8 mouse cellular contexts compared by ENCODE assay signal in the genomic region with DNA sequence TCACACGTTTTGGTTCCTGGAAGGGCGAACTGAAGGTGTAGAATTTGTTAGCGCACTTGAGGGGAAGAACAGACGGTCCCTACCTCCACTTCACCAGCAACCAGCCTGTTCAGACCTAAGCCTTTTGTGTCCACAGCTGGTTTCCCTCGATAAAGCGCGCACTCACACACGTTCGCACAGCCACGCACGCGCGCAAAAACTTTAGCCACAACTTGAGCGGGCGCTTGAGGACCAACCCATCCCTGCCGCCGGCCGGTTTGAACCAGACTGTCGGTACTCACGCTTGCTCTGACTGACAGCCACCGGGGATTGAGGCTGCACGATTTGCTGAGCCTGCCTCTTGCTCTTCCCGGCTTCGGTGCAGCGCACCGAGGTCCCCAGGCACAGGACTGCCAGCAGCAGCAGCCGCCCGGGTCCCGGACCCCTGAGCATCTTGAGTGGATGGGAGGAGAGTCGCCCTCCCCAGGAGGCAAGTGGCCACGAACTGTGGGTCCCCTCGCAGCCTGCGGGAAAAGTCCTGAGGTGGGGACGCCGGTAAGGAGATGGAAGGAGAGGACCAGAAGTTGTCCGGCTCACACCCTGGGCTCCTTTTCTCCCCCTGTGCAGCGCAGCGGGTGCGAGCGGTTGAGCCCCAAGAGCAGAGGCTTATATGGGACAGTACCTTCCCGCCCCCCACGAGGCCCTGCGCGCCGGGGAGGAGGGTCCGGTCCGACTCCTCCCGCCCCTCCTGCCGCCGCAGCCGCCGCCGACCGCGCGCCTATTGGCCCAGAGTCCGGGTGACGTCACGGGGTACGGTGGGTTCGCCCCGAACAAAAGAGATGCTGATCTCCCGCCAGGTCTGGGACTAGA. TPM values are rescaled to one million over a fixed set of nuclear protein-coding genes. Genes with fewer than 3 reads are reported as not detected.
A peak's percentile ranks its signal among the peaks of the same experiment; 100 is the strongest.
DNase-seq lines count a peak whose midpoint lies in the region; ATAC-seq lines count a peak whose summit lies in the region.

A gene (minus strand): TSS at position 650 of the 849 bp plus-strand sequence.

- DNase-seq in cerebellum, adult 18-20 months: peak; percentile 9 to 14
- DNase-seq in cerebellum, adult 9-10 months: no peak
- peak; percentile 91 for DNase-seq in fibroblast of lung, adult 2 months (ENCODE audit: low read depth)
- DNase-seq in liver, embryonic 11.5 days (ENCODE audit: low spot score): peak; percentile 90

- no peaks in the 10 kb centered on the region for H3K27me3 ChIP-seq in heart, embryonic 12.5 days (replicated peaks)
- no peaks in the 10 kb centered on the region for H3K27me3 ChIP-seq in kidney, embryonic 16.5 days (ENCODE audit: insufficient read depth, low read length)
- H3K27me3 ChIP-seq in liver, embryonic 11.5 days (replicated peaks; ENCODE audit: control insufficient read depth, insufficient read depth, low read length): peaks cover 2% of the 10 kb centered on the region; the same call in 1 of the 2 replicates
- no peaks in the 10 kb centered on the region for H3K27me3 ChIP-seq in stomach, embryonic 15.5 days (replicated peaks)

- ATAC-seq in heart, embryonic 12.5 days (ENCODE audit: insufficient number of reproducible peaks, low FRiP score): peak; percentile 94
- peak; percentile 95 for ATAC-seq in kidney, embryonic 16.5 days (ENCODE audit: low FRiP score, low TSS enrichment)
- ATAC-seq in liver, embryonic 11.5 days (replicated peaks; ENCODE audit: low FRiP score): peak; percentile 90
- peak; percentile 53 for ATAC-seq in monocyte, adult 5-6 weeks (replicated peaks; ENCODE audit: insufficient number of reproducible peaks, low FRiP score, low TSS enrichment, poor library complexity, severe bottlenecking)
- peak; percentile 91 for ATAC-seq in stomach, embryonic 15.5 days (ENCODE audit: insufficient read depth, low FRiP score, low read depth)

- H3K4me1 ChIP-seq in heart, embryonic 12.5 days (replicated peaks): peaks cover 13% of the 10 kb centered on the region; the same call in 1 of the 2 replicates
- peaks cover 31% of the 10 kb centered on the region for H3K4me1 ChIP-seq in kidney, embryonic 16.5 days (ENCODE audit: insufficient read depth, low read length)
- H3K4me1 ChIP-seq in liver, embryonic 11.5 days (replicated peaks; ENCODE audit: control insufficient read depth, insufficient read depth, low read length): peaks cover 4% of the 10 kb centered on the region
- 0 out of 2 replicates have a peak, but pooled peaks cover 11% of the 10 kb centered on the region for H3K4me1 ChIP-seq in stomach, embryonic 15.5 days

- no peaks in the 10 kb centered on the region for H3K9me3 ChIP-seq in heart, embryonic 12.5 days (replicated peaks)
- H3K9me3 ChIP-seq in kidney, embryonic 16.5 days (ENCODE audit: low read length): no peaks in the 10 kb centered on the region
- H3K9me3 ChIP-seq in liver, embryonic 11.5 days (ENCODE audit: control insufficient read depth, low read length): no peaks in the 10 kb centered on the region
- H3K9me3 ChIP-seq in stomach, embryonic 15.5 days: no peaks in the 10 kb centered on the region

- WGBS in heart, embryonic 12.5 days: 0% methylated on average over 63 of the region's 63 CpGs
- WGBS in kidney, embryonic 16.5 days: under 1% methylated on average over 60 of the region's 63 CpGs
- under 1% methylated on average over 57 of the region's 63 CpGs for WGBS in liver, embryonic 11.5 days
- WGBS in stomach, embryonic 15.5 days: under 1% methylated on average over 63 of the region's 63 CpGs

- peak within 1 kb of the TSS; percentile 93 for H3K9ac ChIP-seq in heart, embryonic 12.5 days
- peak within 1 kb of the TSS; percentile 88 for H3K9ac ChIP-seq in kidney, embryonic 16.5 days (replicated peaks; ENCODE audit: low read length)
- H3K9ac ChIP-seq in liver, embryonic 11.5 days (ENCODE audit: low read depth, low read length): peak within 1 kb of the TSS; percentile 71
- peak within 1 kb of the TSS; percentile 59 for H3K9ac ChIP-seq in stomach, embryonic 15.5 days

- H3K27ac ChIP-seq in heart, embryonic 12.5 days (ENCODE audit: poor library complexity, severe bottlenecking): peak within 1 kb of the TSS; percentile 98
- H3K27ac ChIP-seq in kidney, embryonic 16.5 days (ENCODE audit: low read length): peak within 1 kb of the TSS; percentile 92
- H3K27ac ChIP-seq in liver, embryonic 11.5 days (ENCODE audit: low read depth, low read length): peak within 1 kb of the TSS; percentile 84
- H3K27ac ChIP-seq in stomach, embryonic 15.5 days: peak within 1 kb of the TSS; percentile 92

- H3K4me2 ChIP-seq in heart, embryonic 12.5 days: peak within 1 kb of the TSS; percentile 97
- H3K4me2 ChIP-seq in kidney, embryonic 16.5 days (replicated peaks; ENCODE audit: low read depth, low read length): peak within 1 kb of the TSS; percentile 79
- peak within 1 kb of the TSS; percentile 82 for H3K4me2 ChIP-seq in liver, embryonic 11.5 days
- peak within 1 kb of the TSS; percentile 90 for H3K4me2 ChIP-seq in stomach, embryonic 15.5 days

- peaks cover 22% of the 10 kb centered on the region for H3K36me3 ChIP-seq in heart, embryonic 12.5 days
- peaks cover 20% of the 10 kb centered on the region for H3K36me3 ChIP-seq in kidney, embryonic 16.5 days (ENCODE audit: insufficient read depth, low read length)
- no peaks in the 10 kb centered on the region; the same call in 1 of the 2 replicates for H3K36me3 ChIP-seq in liver, embryonic 11.5 days (ENCODE audit: control insufficient read depth, insufficient read depth, low read length)
- H3K36me3 ChIP-seq in stomach, embryonic 15.5 days: no peaks in the 10 kb centered on the region; the same call in 1 of the 2 replicates

- peak within 1 kb of the TSS; percentile 92 for H3K4me3 ChIP-seq in heart, embryonic 12.5 days
- H3K4me3 ChIP-seq in kidney, embryonic 16.5 days (ENCODE audit: low read length): peak within 1 kb of the TSS; percentile 80
- H3K4me3 ChIP-seq in liver, embryonic 11.5 days (ENCODE audit: low read depth, low read length): peak within 1 kb of the TSS; percentile 71
- peak within 1 kb of the TSS; percentile 65 for H3K4me3 ChIP-seq in stomach, embryonic 15.5 days (replicated peaks)

RNA-seq across cellular contexts. Expression of the gene that starts here (rescaled TPM):
- 415 and 447 TPM in 2 replicates for polyA plus RNA-seq in heart, embryonic 12.5 days (2016; fragmentation: Nextera tagmentation; extraction: Ambion mirVana)
- polyA plus RNA-seq in kidney, embryonic 16.5 days (2015; fragmentation: Nextera tagmentation; extraction: Ambion mirVana): 168 and 176 TPM in 2 replicates
- 171 and 175 TPM in 2 replicates for polyA plus RNA-seq in liver, embryonic 11.5 days (2014; fragmentation: Nextera tagmentation; extraction: Ambion mirVana)
- 9.3 to 15.8 TPM (median 9.9 TPM) in 3 replicates for total RNA-seq in monocyte, adult 5-6 weeks (2017)
- 117 and 124 TPM in 2 replicates for polyA plus RNA-seq in stomach, embryonic 15.5 days (2015; fragmentation: Nextera tagmentation; extraction: Ambion mirVana)
